Mouse (Mus musculus) heart, postnatal 4 days (tissue): ENCODE data around the gene Gm21863. TPM values are rescaled to one million over a fixed set of nuclear protein-coding genes. Genes with fewer than 3 reads are reported as not detected.
"Not testable (repeated sequence)": the region's sequence is repeated elsewhere in the genome, so short reads cannot be mapped to it uniquely, and the experiment has no call there.

Experiments used
- DNase-seq: peaks from one replicate; pipeline ENCODE4 v3.0.0; 2021
- total RNA-seq, 2 experiments: library from RNA; stranded (reverse); gene quantifications; 2 replicates each; pipeline ENCODE4 v1.2.3; 2021

Gm21863 gene
- total RNA-seq = not detected

GRCm38 (mm10) chr12:19953869-19954555 is at the start of gene Gm21863:
Gene Gm21863, plus strand, starts transcription at chr12:19954505.
- not testable (repeated sequence) for DNase-seq

GRCm38 (mm10) chr12:19928049-19928448 is 26.3 kb upstream of the Gm21863 start:
- DNase-seq = not testable (repeated sequence)
